Mouse (Mus musculus) neutrophil, adult 59 days (primary cell): ENCODE results near the gene Olfr689. TPM values are rescaled to one million over a fixed set of nuclear protein-coding genes. Genes with fewer than 3 reads are reported as not detected.

Experiments
- total RNA-seq, 2 experiments: library from RNA; stranded (reverse); gene quantifications; 1 replicate in 1 of 2; 2 replicates in 1 of 2; pipeline ENCODE4 v1.2.4; 2023

Gene Olfr689
- not detected for total RNA-seq

GRCm38 (mm10) chr7:105310865-105311264, at the start of gene Olfr689:
Olfr689 (plus strand) TSS chr7:105311165.

DNA sequence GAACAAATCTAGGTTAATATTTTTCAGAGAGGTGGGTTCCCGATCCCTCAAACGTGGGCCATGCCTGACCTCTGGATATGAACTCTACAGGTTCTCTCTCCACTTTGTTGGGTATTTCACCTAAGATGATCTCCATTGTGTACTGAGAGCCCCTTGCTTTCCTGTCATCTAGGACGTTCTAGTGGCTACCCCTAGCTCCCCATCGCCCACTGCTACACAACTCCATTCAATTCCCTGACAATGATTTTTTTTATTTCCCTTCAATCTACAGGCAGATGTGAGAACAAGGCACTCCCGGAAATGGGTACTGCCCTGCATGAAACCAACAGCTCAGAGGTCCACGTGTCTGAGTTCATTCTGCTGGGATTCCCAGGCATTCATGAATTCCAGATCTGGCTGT, 23.2 kb upstream of the Olfr689 start, which contains the start of gene Olfr688:
Olfr688 (plus strand) TSS at position 301 of the 400 bp plus-strand sequence.

DNA sequence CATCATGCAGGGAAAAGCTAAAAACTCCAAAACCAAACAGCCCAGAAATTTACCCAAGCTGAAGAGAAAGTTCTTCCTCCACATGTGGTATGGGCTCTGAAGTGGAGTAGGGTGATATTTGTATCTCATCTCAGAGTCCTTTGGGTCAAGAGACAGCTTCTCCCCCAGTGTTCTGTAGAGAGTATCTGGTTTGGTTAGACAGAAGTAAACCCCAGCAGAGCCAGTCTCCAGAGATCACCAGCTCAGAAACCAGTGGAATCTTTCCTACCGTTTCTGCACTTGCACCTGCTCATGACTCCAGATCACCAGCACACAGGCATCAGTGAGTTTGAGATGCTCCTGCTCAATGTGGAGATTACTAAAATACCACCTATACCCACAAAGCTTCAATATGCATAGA, 23.0 kb downstream of the Olfr689 start, which contains the start of gene Olfr690:
Olfr690 (minus strand) TSS at position 101 of the 400 bp plus-strand sequence.

DNA sequence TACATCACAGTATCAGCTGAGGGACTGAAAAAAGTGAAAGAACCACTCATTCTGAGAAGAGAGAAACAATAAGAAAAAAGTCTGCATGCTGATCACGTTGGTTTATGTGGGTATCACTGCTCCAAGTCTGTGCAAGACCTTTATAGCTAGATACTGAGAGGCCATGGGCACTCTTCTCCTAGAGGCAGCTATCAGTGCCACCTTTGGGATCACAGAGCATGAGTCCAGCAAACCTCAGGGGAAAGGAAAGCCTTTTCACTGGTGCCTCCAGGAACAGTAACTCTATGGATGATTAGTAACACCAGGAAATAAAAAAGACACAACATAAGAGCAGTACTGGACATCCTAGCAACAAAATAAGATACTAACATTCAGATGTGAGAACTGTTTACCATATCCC, 31.2 kb downstream of the Olfr689 start, which contains the start of gene Olfr691:
Olfr691 (minus strand) TSS at position 101 of the 400 bp plus-strand sequence.

GRCm38 (mm10) chr7:105367930-105368329, 57.0 kb downstream of the Olfr689 start, which contains the start of gene Olfr692:
Olfr692 (plus strand) TSS chr7:105368230.

Other genes with a start within 250 kb of the Olfr689 start
- gene Olfr678, start 246.7 kb upstream of the Olfr689 start, total RNA-seq: not detected
- not detected for gene Olfr679, start 230.0 kb upstream of the Olfr689 start, total RNA-seq
- not detected for gene Olfr680-ps1, start 218.3 kb upstream of the Olfr689 start, total RNA-seq
- not detected for gene Olfr681, start 194.3 kb upstream of the Olfr689 start, total RNA-seq
- not detected for gene Olfr683, start 164.2 kb upstream of the Olfr689 start, total RNA-seq
- gene Olfr684, start 147.5 kb upstream of the Olfr689 start, total RNA-seq: not detected
- not detected for gene Olfr685, start 125.2 kb upstream of the Olfr689 start, total RNA-seq
- gene Olfr686, start 103.7 kb upstream of the Olfr689 start, total RNA-seq: not detected
- gene Olfr688, start 23.1 kb upstream of the Olfr689 start, total RNA-seq: not detected
- not detected for gene Olfr690, start 22.9 kb downstream of the Olfr689 start, total RNA-seq
- gene Olfr691, start 31.1 kb downstream of the Olfr689 start, total RNA-seq: under 1 TPM in 1 of 2 experiments, not detected in 1; 0.49 TPM
- not detected for gene Olfr692, start 57.1 kb downstream of the Olfr689 start, total RNA-seq
- gene Gm5901, start 63.9 kb downstream of the Olfr689 start, total RNA-seq: not detected
- 100 to 1,000 TPM; 168 to 176 TPM for gene Fam160a2, start 88.9 kb downstream of the Olfr689 start, total RNA-seq
- gene Cnga4, start 93.4 kb downstream of the Olfr689 start, total RNA-seq: under 1 TPM; 0.51 to 0.64 TPM
- gene Cckbr, start 114.6 kb downstream of the Olfr689 start, total RNA-seq: not detected
- not detected for gene Cavin3, start 171.1 kb downstream of the Olfr689 start, total RNA-seq
- gene Smpd1, start 243.2 kb downstream of the Olfr689 start, total RNA-seq: 10 to 100 TPM; 21.0 to 21.1 TPM